Mouse (Mus musculus): ENCODE results near the gene Neurl1a. TPM values are rescaled to one million over a fixed set of nuclear protein-coding genes. Genes with fewer than 3 reads are reported as not detected.

Gene Neurl1a
- polyA plus RNA-seq, 1 experiment from 2014 or later = 1.5 TPM

DNA sequence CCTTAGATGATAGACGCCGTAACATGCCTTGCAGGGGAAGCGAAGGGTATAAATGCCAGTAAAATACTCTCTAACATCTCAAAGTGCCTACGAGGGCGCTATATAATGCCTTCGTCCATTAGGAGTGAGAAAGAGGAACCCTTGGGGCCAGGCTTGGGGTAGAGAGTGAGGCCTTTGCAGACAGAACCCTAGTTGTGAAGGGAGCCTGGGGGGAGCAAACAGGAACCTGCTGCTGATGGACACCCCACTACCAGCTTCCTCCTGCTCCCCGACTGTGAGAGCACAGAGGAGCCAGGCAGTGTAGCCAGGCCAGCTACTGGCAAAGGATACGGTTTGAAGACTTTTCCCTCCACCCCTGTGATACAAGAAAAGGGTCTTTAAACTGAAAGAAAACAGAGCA, 85.0 kb downstream of the Neurl1a start:
- Histone ChIP-seq H3K4me2 (replicated peaks; ENCODE audit: low read depth, low read length) (no peak overlapping the region), H3K27me3 (replicated peaks; ENCODE audit: insufficient read depth, low read length) (no peaks in the 10 kb centered on the region), H3K4me3 (ENCODE audit: low read depth, low read length) (no peak overlapping the region), H3K4me1 (ENCODE audit: insufficient read depth, low read depth, low read length) (no peaks in the 10 kb centered on the region), H3K36me3 (ENCODE audit: insufficient read depth, low read length) (peaks cover 19% of the 10 kb centered on the region), H3K9me3 (ENCODE audit: low read length) (no peaks in the 10 kb centered on the region), H3K27ac (ENCODE audit: low read length) (no peak overlapping the region), H3K9ac (replicated peaks; ENCODE audit: low read depth) (no peak overlapping the region)
- ATAC-seq = no peak
- DNase-seq (ENCODE audit: low spot score) = no peak
- no peak for TF ChIP-seq CTCF (IDR thresholded peaks at IDR 0.05)
- no peak for TF ChIP-seq EP300 (IDR thresholded peaks at IDR 0.05)
- 89% methylated on average over 8 of the region's 8 CpGs for WGBS

DNA sequence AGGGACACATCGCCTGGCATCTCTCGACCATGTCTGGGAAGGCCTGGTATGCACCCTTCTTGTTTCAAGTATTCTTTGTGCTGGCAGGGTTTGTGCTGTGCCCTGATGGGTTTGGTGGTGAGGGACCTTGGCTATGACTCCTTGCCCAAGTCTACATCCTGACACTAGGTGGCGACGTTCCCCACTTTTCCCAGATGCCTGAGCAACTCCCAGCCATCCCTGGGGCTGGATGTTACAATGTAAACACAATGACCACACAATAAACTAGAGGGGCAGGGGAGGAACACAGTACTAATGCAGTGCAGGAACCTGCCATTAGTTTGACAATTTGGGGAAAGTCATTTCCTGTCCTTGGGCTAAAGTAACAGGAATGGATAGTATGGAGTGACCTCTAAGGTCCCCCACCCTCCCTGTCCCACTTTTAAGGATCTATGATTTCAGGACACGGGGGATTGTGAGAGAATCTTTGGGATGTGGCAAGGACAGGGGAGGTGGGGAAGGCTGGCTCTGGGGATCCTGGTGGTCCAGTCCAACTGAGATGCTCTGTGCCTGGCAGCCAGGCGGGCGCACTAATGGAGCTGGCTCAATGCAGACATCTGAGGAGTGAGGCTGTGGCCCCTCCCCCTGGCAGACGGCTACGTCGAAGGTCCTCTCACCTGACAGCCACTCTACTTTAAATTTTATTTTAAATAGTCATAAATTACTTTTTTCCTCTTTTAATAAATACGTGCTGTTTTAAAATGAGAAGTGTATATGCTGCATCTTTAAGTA, 85.9 kb downstream of the Neurl1a start:
- Histone ChIP-seq H3K9ac (replicated peaks; ENCODE audit: low read depth) (no peak overlapping the region), H3K27me3 (replicated peaks; ENCODE audit: insufficient read depth, low read length) (no peaks in the 10 kb centered on the region), H3K36me3 (ENCODE audit: insufficient read depth, low read length) (peaks cover 28% of the 10 kb centered on the region), H3K4me1 (ENCODE audit: insufficient read depth, low read depth, low read length) (no peaks in the 10 kb centered on the region), H3K27ac (ENCODE audit: low read length) (no peak overlapping the region), H3K9me3 (ENCODE audit: low read length) (no peaks in the 10 kb centered on the region), H3K4me2 (replicated peaks; ENCODE audit: low read depth, low read length) (no peak overlapping the region), H3K4me3 (ENCODE audit: low read depth, low read length) (no peak overlapping the region)
- DNase-seq (ENCODE audit: low spot score) = peak; percentile 87
- 45% methylated on average over 11 of the region's 11 CpGs for WGBS
- ATAC-seq = peak; percentile 80
- TF ChIP-seq EP300 (IDR thresholded peaks at IDR 0.05) (no peak), CTCF (IDR thresholded peaks at IDR 0.05) (peak; percentile 92)

DNA sequence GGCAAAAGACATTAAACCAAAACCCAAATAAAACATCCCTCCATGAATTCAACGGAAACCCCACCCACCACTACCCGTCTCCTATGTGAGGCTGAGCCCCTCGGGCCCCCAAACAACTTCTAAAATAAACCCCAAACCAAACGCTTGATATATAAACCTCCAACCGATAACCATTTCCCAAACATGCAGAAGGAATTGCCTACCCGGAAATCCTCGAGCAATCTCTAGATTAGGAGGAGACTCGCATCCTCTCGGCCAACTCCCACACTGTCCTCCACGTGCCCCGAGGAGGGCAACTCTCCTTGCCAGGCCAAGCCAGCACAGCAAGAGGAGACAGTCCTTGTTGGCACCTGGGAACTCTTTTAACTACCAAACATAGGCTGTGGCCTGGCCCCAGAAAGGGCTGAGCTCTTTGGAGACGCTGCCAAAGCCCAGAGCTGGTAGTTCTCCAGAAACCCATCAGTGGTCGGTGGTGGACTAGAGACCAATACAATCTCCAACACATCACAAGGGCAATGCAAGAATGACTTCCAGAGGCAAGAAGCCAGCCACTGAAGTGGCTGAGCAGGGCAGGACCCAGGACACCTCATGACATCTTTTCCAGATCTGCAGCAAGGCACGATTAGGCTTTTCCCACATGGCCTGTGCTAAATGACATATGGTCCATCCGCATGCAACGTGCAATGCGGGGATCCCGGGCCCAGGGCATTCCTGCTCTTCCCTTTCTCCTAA, 87.6 kb downstream of the Neurl1a start:
- Histone ChIP-seq H3K36me3 (ENCODE audit: insufficient read depth, low read length) (peaks cover 33% of the 10 kb centered on the region), H3K27ac (ENCODE audit: low read length) (no peak overlapping the region), H3K27me3 (replicated peaks; ENCODE audit: insufficient read depth, low read length) (no peaks in the 10 kb centered on the region), H3K4me1 (ENCODE audit: insufficient read depth, low read depth, low read length) (no peaks in the 10 kb centered on the region), H3K9me3 (ENCODE audit: low read length) (no peaks in the 10 kb centered on the region), H3K9ac (replicated peaks; ENCODE audit: low read depth) (no peak overlapping the region), H3K4me3 (ENCODE audit: low read depth, low read length) (no peak overlapping the region), H3K4me2 (replicated peaks; ENCODE audit: low read depth, low read length) (no peak overlapping the region)
- TF ChIP-seq CTCF (IDR thresholded peaks at IDR 0.05) (no peak), EP300 (IDR thresholded peaks at IDR 0.05) (no peak)
- DNase-seq (ENCODE audit: low spot score) (no peak), ATAC-seq (no peak)
- 82% methylated on average over 18 of the region's 18 CpGs for WGBS

DNA sequence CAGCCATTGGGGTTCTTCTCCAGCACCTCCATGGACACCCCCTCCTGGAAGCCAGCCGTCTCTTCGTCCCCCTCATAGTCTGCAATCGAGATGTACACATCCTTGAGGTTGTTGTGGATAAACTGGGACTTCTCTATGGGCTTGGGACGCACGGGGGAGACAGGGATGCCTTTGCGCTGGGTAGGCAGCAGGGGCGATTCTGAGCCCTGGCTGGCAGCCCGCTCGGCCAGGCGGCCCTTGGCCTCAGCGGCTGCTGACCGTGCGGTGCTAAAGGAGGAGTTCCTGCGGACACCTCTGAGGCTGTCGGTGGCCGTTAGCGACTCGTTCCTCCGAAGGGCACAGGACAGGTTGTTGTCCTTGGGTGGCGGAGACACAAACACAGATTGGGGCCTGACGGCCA, 88.4 kb downstream of the Neurl1a start:
- Histone ChIP-seq H3K4me3 (ENCODE audit: low read depth, low read length) (no peak overlapping the region), H3K4me2 (replicated peaks; ENCODE audit: low read depth, low read length) (no peak overlapping the region), H3K27me3 (replicated peaks; ENCODE audit: insufficient read depth, low read length) (no peaks in the 10 kb centered on the region), H3K9ac (replicated peaks; ENCODE audit: low read depth) (no peak overlapping the region), H3K36me3 (ENCODE audit: insufficient read depth, low read length) (peaks cover 33% of the 10 kb centered on the region), H3K27ac (ENCODE audit: low read length) (no peak overlapping the region), H3K9me3 (ENCODE audit: low read length) (no peaks in the 10 kb centered on the region), H3K4me1 (ENCODE audit: insufficient read depth, low read depth, low read length) (no peaks in the 10 kb centered on the region)
- TF ChIP-seq EP300 (IDR thresholded peaks at IDR 0.05) (no peak), CTCF (IDR thresholded peaks at IDR 0.05) (no peak)
- DNase-seq (ENCODE audit: low spot score) (no peak), ATAC-seq (no peak)
- 83% methylated on average over 21 of the region's 21 CpGs for WGBS

DNA sequence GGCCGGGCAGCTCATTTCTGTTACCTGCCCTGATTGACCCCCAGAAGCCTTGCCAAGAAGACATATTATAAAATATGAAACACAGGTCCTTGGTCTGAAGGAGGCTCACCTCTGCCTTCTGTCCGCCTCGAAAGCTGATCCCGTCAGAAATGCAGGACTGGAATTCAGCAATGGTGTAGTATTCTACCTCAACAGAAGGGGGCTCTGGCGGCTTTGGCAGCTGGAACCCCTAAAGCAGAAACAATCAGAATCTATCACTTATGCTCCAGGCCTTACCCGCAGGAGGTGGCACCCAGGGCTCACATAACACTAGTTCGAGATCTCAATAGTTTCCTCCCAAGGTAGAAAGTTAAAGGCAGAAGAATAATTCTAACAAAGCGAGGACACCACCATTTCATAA, 91.1 kb downstream of the Neurl1a start:
- peak; percentile 65 for DNase-seq (ENCODE audit: low spot score)
- 55% methylated on average over 8 of the region's 8 CpGs for WGBS

DNA sequence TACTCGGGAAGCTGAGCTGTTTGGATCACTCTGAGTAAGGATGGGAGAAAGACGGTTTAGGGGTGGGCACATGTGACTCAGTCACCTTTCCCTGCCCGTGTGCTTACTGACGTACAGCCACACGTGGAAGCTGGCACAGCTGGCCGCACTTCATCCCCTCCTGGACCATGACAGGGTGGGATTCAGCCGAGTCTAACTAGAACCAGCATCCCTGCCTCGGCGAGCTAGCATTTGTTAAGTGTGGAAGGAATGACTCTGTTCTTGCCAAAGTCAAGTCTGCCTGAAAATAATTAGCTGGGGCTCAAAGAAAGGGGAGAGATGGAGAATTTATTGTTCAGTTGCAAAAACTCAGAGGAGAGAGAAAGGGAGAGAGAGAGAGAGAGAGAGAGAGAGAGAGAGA, 91.9 kb downstream of the Neurl1a start:
- no peak overlapping the region for H3K27ac ChIP-seq (ENCODE audit: low read length)
- 81% methylated on average over 9 of the region's 9 CpGs for WGBS
- no peaks in the 10 kb centered on the region for H3K27me3 ChIP-seq (replicated peaks; ENCODE audit: insufficient read depth, low read length)
- H3K4me2 ChIP-seq (replicated peaks; ENCODE audit: low read depth, low read length) = no peak overlapping the region
- no peaks in the 10 kb centered on the region for H3K9me3 ChIP-seq (ENCODE audit: low read length)
- no peaks in the 10 kb centered on the region for H3K4me1 ChIP-seq (ENCODE audit: insufficient read depth, low read depth, low read length)
- H3K4me3 ChIP-seq (ENCODE audit: low read depth, low read length) = no peak overlapping the region
- H3K36me3 ChIP-seq (ENCODE audit: insufficient read depth, low read length) = peaks cover 56% of the 10 kb centered on the region
- ATAC-seq = no peak
- TF ChIP-seq EP300 (IDR thresholded peaks at IDR 0.05) (no peak), CTCF (IDR thresholded peaks at IDR 0.05) (no peak)
- H3K9ac ChIP-seq (replicated peaks; ENCODE audit: low read depth) = no peak overlapping the region
- DNase-seq (ENCODE audit: low spot score) = no peak

More for the DNA sequence above, 91.1 kb downstream of the Neurl1a start:
- H3K4me2 ChIP-seq (replicated peaks; ENCODE audit: low read depth, low read length) = no peak overlapping the region
- H3K27me3 ChIP-seq (replicated peaks; ENCODE audit: insufficient read depth, low read length) = no peaks in the 10 kb centered on the region
- no peaks in the 10 kb centered on the region for H3K9me3 ChIP-seq (ENCODE audit: low read length)
- no peaks in the 10 kb centered on the region for H3K4me1 ChIP-seq (ENCODE audit: insufficient read depth, low read depth, low read length)
- ATAC-seq = no peak
- peaks cover 56% of the 10 kb centered on the region for H3K36me3 ChIP-seq (ENCODE audit: insufficient read depth, low read length)
- H3K4me3 ChIP-seq (ENCODE audit: low read depth, low read length) = no peak overlapping the region
- TF ChIP-seq CTCF (IDR thresholded peaks at IDR 0.05) (peak; percentile 69), EP300 (IDR thresholded peaks at IDR 0.05) (no peak)
- no peak overlapping the region for H3K9ac ChIP-seq (replicated peaks; ENCODE audit: low read depth)
- no peak overlapping the region for H3K27ac ChIP-seq (ENCODE audit: low read length)

Data from lung, postnatal 0 days (tissue).